Mouse (Mus musculus) liver, adult 2 months (tissue): ENCODE measurements at regions not wholly inside any gene's neighbourhood (a gene's known extent, or its start where the extent isn't known, plus 50 kb on each side); places are given as distances from the start of the nearest gene placed in this dataset.

Experiments used
- CTCF ChIP-seq: fragments of 200-500 bp; IDR thresholded peaks from 2 replicates; pipeline ENCODE4 v1.5.1; 2011; ENCODE audit warnings: low read depth, low read length, control low read depth
- POLR2A ChIP-seq: fragments of 200-500 bp; IDR thresholded peaks from 2 replicates; pipeline ENCODE4 v1.6.1; 2011; ENCODE audit warnings: low read length, control low read depth; ENCODE audit not compliant: insufficient read depth; ENCODE audit errors: extremely low read depth

DNA sequence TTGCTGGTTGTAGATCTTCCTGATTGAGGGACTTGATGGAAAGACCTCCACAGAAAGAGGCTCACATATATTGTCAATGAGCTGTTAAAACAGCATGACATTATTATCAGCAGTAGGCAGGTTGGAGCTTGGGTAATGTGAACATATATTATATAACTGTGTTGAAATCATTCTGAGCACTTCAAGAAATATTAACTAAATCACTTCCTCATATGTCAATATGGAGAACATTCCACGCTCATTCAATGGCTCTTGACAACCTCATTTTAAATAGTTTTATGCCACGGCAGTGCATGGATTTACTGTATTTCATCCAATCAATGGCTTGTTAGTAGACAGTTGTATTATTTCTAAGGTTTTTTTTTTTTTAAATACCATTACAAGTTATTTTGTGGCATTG is 350.6 kb downstream of the Arl6ip6 start:
- TF ChIP-seq POLR2A, result no peak
- TF ChIP-seq CTCF, result no peak
